Mouse (Mus musculus) thymus, adult 2 months (tissue): ENCODE results near the gene Fndc7.

Experiments
- CTCF ChIP-seq: fragments of 200-500 bp; IDR thresholded peaks from 2 replicates; pipeline ENCODE4 v1.5.1; 2012; ENCODE audit warnings: mild to moderate bottlenecking, control low read depth, low read length, moderate library complexity, borderline replicate concordance; ENCODE audit not compliant: control insufficient read depth, poor library complexity, insufficient read depth; ENCODE audit errors: extremely low read depth
- POLR2A ChIP-seq: fragments of 200-500 bp; IDR thresholded peaks from 2 replicates; pipeline ENCODE4 v1.6.1; 2012; ENCODE audit warnings: mild to moderate bottlenecking, low read length, control low read depth, moderate library complexity; ENCODE audit not compliant: control insufficient read depth, poor library complexity, insufficient read depth; ENCODE audit errors: extremely low read depth

GRCm38 (mm10) chr3:108840716-108841054, 49.1 kb downstream of the Fndc7 start:
- TF ChIP-seq CTCF (no peak), POLR2A (no peak)
